Mouse (Mus musculus): ENCODE data around the gene Tob2. TPM values are rescaled to one million over a fixed set of nuclear protein-coding genes. Genes with fewer than 3 reads are reported as not detected.

The Tob2 gene
- polyA plus RNA-seq, 1 experiment from 2014 or later = 25.3 TPM

GRCm38 (mm10) chr15:81818404-81818803 lies 40.2 kb downstream of the Tob2 start:
- Histone ChIP-seq H3K4me1 (ENCODE audit: control insufficient read depth, insufficient read depth, low read length) (no peaks in the 10 kb centered on the region), H3K4me2 (ENCODE audit: low read depth, low read length) (no peak overlapping the region), H3K9me3 (ENCODE audit: control insufficient read depth, low read length) (no peaks in the 10 kb centered on the region), H3K9ac (ENCODE audit: low read depth, low read length) (no peak overlapping the region), H3K36me3 (ENCODE audit: control insufficient read depth, insufficient read depth, low read length) (peaks cover 13% of the 10 kb centered on the region), H3K4me3 (ENCODE audit: low read length) (no peak overlapping the region), H3K27ac (ENCODE audit: low read length) (no peak overlapping the region), H3K27me3 (replicated peaks; ENCODE audit: control insufficient read depth, insufficient read depth, low read length) (no peaks in the 10 kb centered on the region)
- no peak for ATAC-seq
- WGBS = 87% methylated on average over 3 of the region's 3 CpGs

GRCm38 (mm10) chr15:81814716-81815370 lies 43.8 kb downstream of the Tob2 start:
- ATAC-seq = no peak
- Histone ChIP-seq H3K27me3 (replicated peaks; ENCODE audit: control insufficient read depth, insufficient read depth, low read length) (no peaks in the 10 kb centered on the region), H3K9ac (ENCODE audit: low read depth, low read length) (no peak overlapping the region), H3K4me3 (ENCODE audit: low read length) (no peak overlapping the region), H3K4me2 (ENCODE audit: low read depth, low read length) (no peak overlapping the region), H3K36me3 (ENCODE audit: control insufficient read depth, insufficient read depth, low read length) (peaks cover 10% of the 10 kb centered on the region), H3K4me1 (ENCODE audit: control insufficient read depth, insufficient read depth, low read length) (peaks cover 12% of the 10 kb centered on the region), H3K27ac (ENCODE audit: low read length) (no peak overlapping the region), H3K9me3 (ENCODE audit: control insufficient read depth, low read length) (no peaks in the 10 kb centered on the region)
- 89% methylated on average over 12 of the region's 12 CpGs for WGBS

GRCm38 (mm10) chr15:81813986-81814705 lies 44.5 kb downstream of the Tob2 start:
- H3K36me3 ChIP-seq (ENCODE audit: control insufficient read depth, insufficient read depth, low read length) = peaks cover 10% of the 10 kb centered on the region
- no peak overlapping the region for H3K9ac ChIP-seq (ENCODE audit: low read depth, low read length)
- H3K4me2 ChIP-seq (ENCODE audit: low read depth, low read length) = no peak overlapping the region
- no peak overlapping the region for H3K4me3 ChIP-seq (ENCODE audit: low read length)
- H3K9me3 ChIP-seq (ENCODE audit: control insufficient read depth, low read length) = no peaks in the 10 kb centered on the region
- H3K4me1 ChIP-seq (ENCODE audit: control insufficient read depth, insufficient read depth, low read length) = peaks cover 18% of the 10 kb centered on the region
- ATAC-seq = no peak
- 80% methylated on average over 5 of the region's 5 CpGs for WGBS
- 0 out of 2 replicates have a peak overlapping the region, but pooled peaks have one; percentile 14 for H3K27ac ChIP-seq (ENCODE audit: low read length)
- no peaks in the 10 kb centered on the region for H3K27me3 ChIP-seq (replicated peaks; ENCODE audit: control insufficient read depth, insufficient read depth, low read length)

- no peak overlapping the region for H3K27ac ChIP-seq (ENCODE audit: low read length)
- H3K36me3 ChIP-seq (ENCODE audit: control insufficient read depth, insufficient read depth, low read length) = peaks cover 10% of the 10 kb centered on the region
- H3K4me2 ChIP-seq (ENCODE audit: low read depth, low read length) = peak overlapping the region; percentile 77; the same call in 1 of the 2 replicates
- no peak for ATAC-seq
- WGBS = 64% methylated on average over 7 of the region's 7 CpGs
- peak overlapping the region; percentile 82; the same call in 1 of the 2 replicates for H3K9ac ChIP-seq (ENCODE audit: low read depth, low read length)
- no peak overlapping the region for H3K4me3 ChIP-seq (ENCODE audit: low read length)
- peaks cover 20% of the 10 kb centered on the region for H3K4me1 ChIP-seq (ENCODE audit: control insufficient read depth, insufficient read depth, low read length)
- H3K27me3 ChIP-seq (replicated peaks; ENCODE audit: control insufficient read depth, insufficient read depth, low read length) = no peaks in the 10 kb centered on the region
- no peaks in the 10 kb centered on the region for H3K9me3 ChIP-seq (ENCODE audit: control insufficient read depth, low read length)
These were observed 45.6 kb downstream of the Tob2 start for GRCm38 (mm10) chr15:81812696-81813631.

GRCm38 (mm10) chr15:81812287-81812686 lies 46.3 kb downstream of the Tob2 start:
- ATAC-seq = no peak
- peaks cover 10% of the 10 kb centered on the region for H3K36me3 ChIP-seq (ENCODE audit: control insufficient read depth, insufficient read depth, low read length)
- no peaks in the 10 kb centered on the region for H3K9me3 ChIP-seq (ENCODE audit: control insufficient read depth, low read length)
- peak overlapping the region; percentile 79 for H3K4me3 ChIP-seq (ENCODE audit: low read length)
- H3K9ac ChIP-seq (ENCODE audit: low read depth, low read length) = peak overlapping the region; percentile 82
- H3K27ac ChIP-seq (ENCODE audit: low read length) = peak overlapping the region; percentile 52; the same call in 1 of the 2 replicates
- no peaks in the 10 kb centered on the region for H3K27me3 ChIP-seq (replicated peaks; ENCODE audit: control insufficient read depth, insufficient read depth, low read length)
- WGBS = 49% methylated on average over 3 of the region's 3 CpGs
- H3K4me1 ChIP-seq (ENCODE audit: control insufficient read depth, insufficient read depth, low read length) = peaks cover 20% of the 10 kb centered on the region
- peak overlapping the region; percentile 77 for H3K4me2 ChIP-seq (ENCODE audit: low read depth, low read length)

GRCm38 (mm10) chr15:81811599-81811996 lies 47.0 kb downstream of the Tob2 start:
- Histone ChIP-seq H3K9ac (ENCODE audit: low read depth, low read length) (peak overlapping the region; percentile 82), H3K36me3 (ENCODE audit: control insufficient read depth, insufficient read depth, low read length) (peaks cover 6% of the 10 kb centered on the region; the same call in 1 of the 2 replicates), H3K4me1 (ENCODE audit: control insufficient read depth, insufficient read depth, low read length) (peaks cover 20% of the 10 kb centered on the region), H3K4me2 (ENCODE audit: low read depth, low read length) (peak overlapping the region; percentile 77), H3K4me3 (ENCODE audit: low read length) (peak overlapping the region; percentile 79), H3K9me3 (ENCODE audit: control insufficient read depth, low read length) (no peaks in the 10 kb centered on the region), H3K27ac (ENCODE audit: low read length) (peak overlapping the region; percentile 74), H3K27me3 (replicated peaks; ENCODE audit: control insufficient read depth, insufficient read depth, low read length) (no peaks in the 10 kb centered on the region)
- WGBS = 1% methylated on average over 24 of the region's 26 CpGs
- ATAC-seq = peak; percentile 27

GRCm38 (mm10) chr15:81810671-81811598 lies 47.7 kb downstream of the Tob2 start:
- peak overlapping the region; percentile 82 for H3K9ac ChIP-seq (ENCODE audit: low read depth, low read length)
- peak; percentile 98 for ATAC-seq
- H3K36me3 ChIP-seq (ENCODE audit: control insufficient read depth, insufficient read depth, low read length) = peaks cover 6% of the 10 kb centered on the region; the same call in 1 of the 2 replicates
- peaks cover 22% of the 10 kb centered on the region for H3K4me1 ChIP-seq (ENCODE audit: control insufficient read depth, insufficient read depth, low read length)
- H3K27me3 ChIP-seq (replicated peaks; ENCODE audit: control insufficient read depth, insufficient read depth, low read length) = no peaks in the 10 kb centered on the region
- H3K4me2 ChIP-seq (ENCODE audit: low read depth, low read length) = peak overlapping the region; percentile 77
- H3K27ac ChIP-seq (ENCODE audit: low read length) = peak overlapping the region; percentile 94
- H3K9me3 ChIP-seq (ENCODE audit: control insufficient read depth, low read length) = no peaks in the 10 kb centered on the region
- peak overlapping the region; percentile 79 for H3K4me3 ChIP-seq (ENCODE audit: low read length)
- WGBS = under 1% methylated on average over 83 of the region's 89 CpGs

- Histone ChIP-seq H3K27ac (ENCODE audit: low read length) (peak overlapping the region; percentile 94), H3K4me3 (ENCODE audit: low read length) (peak overlapping the region; percentile 79), H3K9me3 (ENCODE audit: control insufficient read depth, low read length) (no peaks in the 10 kb centered on the region), H3K4me1 (ENCODE audit: control insufficient read depth, insufficient read depth, low read length) (peaks cover 28% of the 10 kb centered on the region), H3K4me2 (ENCODE audit: low read depth, low read length) (peak overlapping the region; percentile 77), H3K36me3 (ENCODE audit: control insufficient read depth, insufficient read depth, low read length) (peaks cover under 1% of the 10 kb centered on the region; the same call in 1 of the 2 replicates), H3K9ac (ENCODE audit: low read depth, low read length) (peak overlapping the region; percentile 71), H3K27me3 (replicated peaks; ENCODE audit: control insufficient read depth, insufficient read depth, low read length) (no peaks in the 10 kb centered on the region)
- peak; percentile 47 for ATAC-seq
- WGBS = 0% methylated on average over 10 of the region's 10 CpGs
These were observed 48.4 kb downstream of the Tob2 start for GRCm38 (mm10) chr15:81810150-81810549.

Measured in intestine, embryonic 16.5 days (tissue).